Mouse (Mus musculus): ENCODE results near the gene Cdk6.
"Not testable (repeated sequence)": the region's sequence is repeated elsewhere in the genome, so short reads cannot be mapped to it uniquely, and the experiment has no call there.

Gene Cdk6

DNA sequence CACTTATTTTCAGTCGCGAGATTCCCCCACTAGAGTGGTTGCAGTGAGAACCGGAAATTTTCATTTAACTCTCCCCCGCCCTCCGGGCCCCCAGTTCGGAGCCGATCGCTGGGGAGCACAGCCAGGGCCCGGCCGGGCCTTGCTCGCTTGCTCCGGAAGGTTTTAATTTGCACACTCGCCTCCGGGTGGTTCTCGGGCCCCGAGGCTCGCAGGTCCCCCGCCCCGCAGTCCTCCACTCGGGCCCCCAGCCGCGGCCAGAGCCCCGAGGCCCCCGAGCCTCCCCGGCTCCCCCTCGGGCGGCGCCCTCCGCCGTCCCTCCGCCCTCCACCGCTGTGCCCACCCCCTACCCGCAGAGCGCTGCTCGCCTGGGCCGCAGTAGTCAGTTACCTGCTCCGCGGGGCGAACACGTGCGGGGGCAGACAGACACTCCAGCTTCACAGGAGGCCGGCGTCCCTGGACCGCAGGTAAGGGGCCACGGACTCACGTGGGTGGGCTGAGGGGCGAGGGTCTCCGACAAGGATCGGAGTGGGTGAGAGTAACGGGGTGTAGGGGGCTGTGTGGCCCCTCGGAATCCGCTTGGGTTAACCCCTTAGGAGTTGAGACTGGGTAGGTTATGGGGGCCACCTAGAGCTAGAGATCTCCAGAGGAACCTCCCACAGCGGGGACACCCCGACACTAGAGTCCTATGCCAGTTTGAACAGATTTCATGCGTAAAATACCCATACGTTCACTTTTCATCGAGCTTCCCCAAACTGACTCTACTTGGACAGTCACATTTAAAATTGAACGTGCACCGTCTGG lies at the start of gene Cdk6:
Cdk6 (plus strand) TSS at position 375 of the 801 bp plus-strand sequence.
- DNase-seq (ENCODE audit: low spot score in 2 of 2) = peak; percentile 36 to 39

DNA sequence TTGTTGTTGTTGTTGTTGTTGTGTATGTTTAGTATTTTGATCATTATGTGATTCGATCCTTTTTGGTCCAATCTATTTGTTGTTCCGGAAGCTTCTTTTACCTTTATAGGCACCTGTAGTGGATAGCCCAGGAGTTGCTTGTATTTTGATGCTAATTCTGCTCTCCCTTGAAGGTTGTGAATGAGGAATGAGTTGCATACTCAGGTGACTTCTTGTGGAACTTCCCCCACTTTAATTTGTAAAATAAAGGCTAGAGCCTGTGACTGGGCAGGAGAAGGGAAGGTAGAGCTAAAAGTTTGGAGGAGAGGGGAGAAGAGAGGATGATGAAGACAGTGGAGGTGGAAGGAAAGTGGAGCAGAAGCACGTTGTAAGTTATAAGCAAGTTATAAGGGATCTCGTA lies 47.6 kb upstream of the Cdk6 start:
- no peak for DNase-seq (ENCODE audit: low spot score in 2 of 2)

DNA sequence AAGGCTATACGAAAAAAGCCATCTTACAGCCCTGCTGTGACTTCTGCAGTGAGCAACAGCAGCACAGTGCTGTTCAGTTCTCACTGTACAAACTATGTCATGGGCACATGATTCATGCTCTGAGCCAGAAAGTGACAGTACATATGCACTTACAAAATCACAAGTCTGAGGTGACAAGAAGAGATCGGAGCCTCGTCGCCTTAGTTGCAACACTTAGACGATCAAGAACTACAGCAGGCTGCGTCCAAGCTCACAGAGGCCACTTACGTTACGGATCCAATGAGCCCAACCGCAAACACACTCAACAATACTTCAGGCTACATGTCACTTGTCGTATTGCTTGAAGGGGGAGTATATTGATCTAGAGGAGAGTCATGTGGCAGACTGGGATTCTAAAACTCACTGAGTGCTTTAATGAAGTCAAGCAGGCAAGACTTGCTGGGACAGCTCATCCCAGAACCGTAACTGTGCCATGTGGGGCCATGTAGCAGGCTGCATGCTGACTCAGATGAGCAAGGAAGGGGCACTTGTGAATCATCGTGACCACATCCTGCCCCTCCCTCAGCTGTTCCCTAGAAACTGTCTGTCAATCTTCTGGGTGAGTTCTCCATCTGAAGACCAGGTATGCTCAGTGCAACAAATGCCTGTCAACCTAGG lies 40.4 kb upstream of the Cdk6 start:
- DNase-seq (ENCODE audit: low spot score in 2 of 2) = no peak

DNA sequence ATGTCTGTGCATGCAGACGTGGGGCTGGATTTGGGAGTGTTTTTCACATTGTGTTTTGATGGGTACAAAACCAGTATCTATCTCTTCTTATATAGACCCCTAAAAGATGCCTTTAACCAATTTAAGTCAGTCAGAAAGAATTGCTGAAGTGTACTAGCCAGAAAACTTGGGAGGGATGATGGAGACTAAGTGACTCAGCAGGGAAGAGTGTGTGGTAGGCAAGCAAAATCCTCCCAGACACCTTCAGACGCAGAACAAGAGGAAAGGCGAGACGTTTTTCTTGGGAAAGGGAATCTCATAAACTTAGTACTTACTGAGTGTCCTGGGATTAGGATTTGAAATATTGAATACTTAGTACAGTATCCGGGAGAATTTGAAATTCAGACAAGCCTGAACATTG lies 39.8 kb upstream of the Cdk6 start:
- no peak for DNase-seq (ENCODE audit: low spot score in 2 of 2)

DNA sequence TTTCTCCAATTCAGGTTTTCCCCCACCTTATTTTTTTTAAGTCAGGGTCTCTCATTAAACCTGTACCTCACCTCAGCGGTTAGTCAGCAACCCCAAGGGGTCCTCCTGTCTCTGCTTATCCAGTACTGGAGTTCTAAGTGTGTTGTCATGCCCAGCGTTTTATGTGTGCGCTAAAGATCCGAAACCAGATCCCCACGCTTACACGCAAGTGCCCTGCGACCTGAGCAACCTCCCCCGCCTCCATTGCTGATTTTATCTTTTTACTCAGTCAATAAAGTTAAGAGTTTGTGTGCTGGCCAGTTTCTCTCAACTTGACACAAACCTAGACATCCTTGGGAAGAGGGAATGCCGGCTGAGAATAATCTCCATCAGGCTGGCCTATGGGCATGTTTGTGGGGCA lies 37.4 kb upstream of the Cdk6 start:
- DNase-seq (ENCODE audit: low spot score in 2 of 2) = no peak

DNA sequence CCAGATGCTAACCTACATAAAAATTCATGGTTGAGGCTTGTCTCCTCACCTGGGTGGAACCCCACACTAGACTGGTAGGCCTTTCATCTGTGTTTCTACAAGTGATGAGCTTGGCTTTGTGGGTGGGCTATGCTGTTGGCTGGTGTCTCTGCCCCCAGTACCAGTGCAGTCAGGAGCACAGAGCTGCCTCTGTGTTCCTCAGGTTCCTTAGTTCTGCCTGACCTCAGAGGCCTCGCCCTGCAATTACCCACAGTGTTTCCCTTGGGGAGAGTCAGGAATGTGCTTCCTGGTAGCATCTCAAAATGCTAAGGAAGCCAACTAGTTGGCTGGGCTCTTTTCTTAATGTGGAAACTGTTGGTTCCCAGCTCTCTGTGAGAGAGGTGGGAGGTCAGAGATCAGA lies 35.1 kb upstream of the Cdk6 start:
- no peak for DNase-seq (ENCODE audit: low spot score in 2 of 2)

DNA sequence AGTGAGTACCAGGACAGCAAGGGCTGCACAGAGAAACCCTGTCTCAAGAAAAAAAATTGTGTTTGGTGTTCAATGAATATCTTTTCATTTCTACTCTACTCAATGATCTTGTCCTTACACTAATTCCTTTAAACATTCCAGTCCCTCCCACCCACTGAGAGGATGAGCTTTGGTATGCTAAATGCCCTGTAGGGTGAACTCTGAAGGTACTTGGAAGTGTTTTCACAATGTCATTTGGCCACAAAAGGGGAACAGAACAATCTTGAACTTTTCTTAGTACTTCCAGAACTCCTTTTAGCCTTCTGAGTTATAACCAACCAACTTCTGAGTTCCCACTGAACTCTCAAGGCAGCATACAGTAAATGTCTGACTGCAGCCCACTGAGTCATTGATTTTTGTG lies 32.2 kb upstream of the Cdk6 start:
- DNase-seq (ENCODE audit: low spot score in 2 of 2) = no peak

DNA sequence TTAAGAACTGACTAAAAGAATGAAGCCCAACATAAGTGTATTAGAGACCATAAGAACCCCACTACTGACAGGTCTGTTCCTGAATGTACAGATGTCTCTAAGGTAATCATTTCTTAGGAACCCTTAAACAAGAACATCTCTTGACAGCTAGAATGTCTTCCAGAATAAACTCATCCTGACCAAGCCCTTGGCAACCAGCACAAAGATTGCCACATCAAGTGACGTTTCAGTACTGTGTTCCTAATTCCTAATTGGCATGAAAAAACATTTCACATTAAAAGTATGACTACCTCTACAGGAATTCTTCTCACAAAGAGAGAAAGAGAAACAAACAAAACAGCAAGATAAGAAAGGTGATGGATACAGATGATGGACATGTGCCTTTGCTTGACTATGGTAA lies 31.7 kb upstream of the Cdk6 start:
- no peak for DNase-seq (ENCODE audit: low spot score in 2 of 2)

DNA sequence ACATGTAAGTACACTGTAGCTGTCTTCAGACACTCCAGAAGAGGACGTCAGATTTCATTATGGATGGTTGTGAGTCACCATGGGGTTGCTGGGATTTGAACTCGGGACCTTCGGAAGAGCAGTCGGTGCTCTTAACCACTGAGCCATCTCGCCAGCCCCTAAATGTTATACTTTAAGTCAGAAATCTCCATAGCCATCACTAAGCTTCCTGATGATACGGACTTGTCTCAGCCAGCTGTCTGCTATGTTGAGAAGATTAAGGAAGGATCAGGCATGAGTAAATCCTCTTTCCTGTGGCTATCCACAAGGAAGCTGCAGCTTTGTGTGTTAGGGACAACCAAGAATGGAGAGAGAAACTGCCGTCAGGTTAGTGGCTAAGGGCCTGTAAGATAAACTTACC lies 30.1 kb upstream of the Cdk6 start:
- not testable (repeated sequence) for DNase-seq (ENCODE audit: low spot score in 2 of 2)

DNA sequence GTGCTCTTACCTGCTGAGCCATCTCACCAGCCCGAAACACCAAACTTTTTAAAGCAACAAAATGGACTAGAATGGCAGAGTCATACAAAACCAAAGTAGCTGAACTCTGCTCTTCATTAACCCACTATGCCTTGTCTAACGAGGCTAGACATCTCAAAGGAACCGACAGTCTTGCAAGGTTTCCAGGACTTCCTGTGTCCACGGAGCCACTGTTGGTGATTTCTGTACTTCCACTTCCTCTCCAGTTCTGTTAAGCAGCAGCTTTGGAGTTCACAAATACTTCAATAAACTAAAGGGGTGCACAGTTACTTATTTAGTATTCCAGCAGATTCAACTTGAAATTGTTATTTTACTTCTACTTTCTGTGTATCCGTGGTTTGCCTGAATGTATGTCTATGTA lies 23.6 kb upstream of the Cdk6 start:
- not testable (repeated sequence) for DNase-seq (ENCODE audit: low spot score in 2 of 2)

DNA sequence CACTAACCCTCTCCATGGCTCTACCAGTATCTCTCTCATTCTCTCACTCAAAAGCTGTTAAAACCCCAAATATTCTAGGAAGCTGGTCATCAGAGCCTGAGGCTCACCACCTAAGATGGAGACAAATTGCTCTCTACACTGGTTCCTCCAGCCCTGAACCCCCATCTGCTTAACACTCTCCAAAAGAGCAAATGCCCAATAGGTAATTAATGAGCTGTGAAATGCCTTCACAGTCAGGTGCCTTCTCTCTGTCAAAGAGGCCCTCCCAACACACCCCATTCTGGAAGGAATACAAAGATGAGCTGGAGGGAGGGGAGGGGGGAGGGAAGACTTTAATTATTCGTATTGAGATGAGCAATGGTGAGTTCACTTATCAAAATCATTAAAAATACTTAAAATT lies 21.1 kb upstream of the Cdk6 start:
- no peak for DNase-seq (ENCODE audit: low spot score in 2 of 2)

DNA sequence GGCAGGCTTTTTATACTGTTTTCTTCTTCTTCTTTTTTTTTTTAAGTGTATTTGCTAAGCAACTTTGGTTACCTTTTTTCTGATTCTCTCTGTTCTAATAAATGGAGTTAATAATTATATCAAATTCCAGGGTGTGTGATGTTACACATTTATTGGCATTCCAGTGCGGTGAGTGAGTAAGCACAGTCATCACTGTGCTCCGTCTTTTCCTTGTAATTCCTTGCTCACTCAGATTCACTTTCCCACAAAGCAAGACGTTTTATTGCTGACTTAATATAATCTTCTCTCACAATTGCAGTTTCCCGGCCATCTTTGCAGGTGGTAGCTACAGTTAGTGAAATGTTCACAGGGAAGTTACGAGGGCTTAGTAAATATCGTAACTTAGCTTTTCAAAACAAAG lies 19.2 kb upstream of the Cdk6 start:
- DNase-seq (ENCODE audit: low spot score in 2 of 2) = no peak

DNA sequence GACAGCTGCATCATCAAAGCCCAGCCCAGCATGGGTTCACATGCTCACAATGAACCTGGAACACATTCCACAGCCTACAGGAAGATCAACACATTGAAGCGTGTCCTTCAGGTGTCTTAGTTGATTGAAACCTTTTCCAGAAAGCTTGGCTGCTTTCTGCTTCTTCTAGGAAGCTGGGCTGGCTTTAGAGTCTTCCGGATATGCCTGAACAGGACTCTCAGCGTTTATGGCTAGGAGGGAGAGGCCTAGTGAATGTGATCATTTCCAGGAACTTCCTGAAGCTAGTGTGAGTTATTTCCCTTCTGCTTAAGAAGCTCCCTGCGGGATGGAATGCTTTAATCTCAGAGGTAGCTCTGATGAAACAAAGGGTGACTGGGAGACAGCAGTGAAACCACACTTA lies 17.2 kb upstream of the Cdk6 start:
- DNase-seq (ENCODE audit: low spot score in 2 of 2) = no peak

DNA sequence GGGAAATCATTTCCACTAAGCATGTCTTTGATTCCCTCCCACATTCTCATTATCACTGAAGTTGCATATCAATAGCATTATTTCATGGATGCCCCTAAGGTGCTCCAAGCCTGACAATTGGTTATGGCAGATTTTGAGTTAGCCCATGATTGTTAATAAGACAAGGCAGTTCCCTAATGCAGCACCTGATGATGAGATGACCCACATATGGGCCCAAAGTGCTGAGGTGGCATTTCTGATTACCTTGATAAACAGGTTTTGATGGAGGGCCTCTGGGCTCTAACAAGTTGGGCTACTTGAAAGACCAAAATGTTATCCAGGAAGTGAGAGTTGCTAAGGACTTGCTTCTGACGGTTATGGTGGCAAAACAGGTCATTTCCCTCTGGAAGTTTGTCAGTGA lies 11.9 kb upstream of the Cdk6 start:
- DNase-seq (ENCODE audit: low spot score in 2 of 2) = no peak

DNA sequence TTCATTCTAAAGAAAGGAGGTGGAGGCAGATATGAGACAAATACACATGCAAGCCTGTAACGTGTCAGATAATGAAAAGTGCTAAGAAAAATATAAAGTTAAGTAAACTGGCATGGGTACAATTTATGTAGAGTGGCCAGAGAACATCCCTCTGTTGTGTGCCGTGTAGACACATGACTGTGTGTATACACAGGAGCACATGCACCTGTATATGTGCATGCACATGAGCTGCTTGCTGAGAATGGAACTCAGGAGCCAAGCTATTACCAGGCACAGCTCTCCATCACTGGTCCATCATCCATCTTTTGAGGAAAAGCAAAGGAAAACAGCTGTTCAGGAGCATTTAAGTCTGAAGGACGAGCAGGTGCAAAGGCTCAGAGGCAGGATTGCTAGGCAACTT lies 10.4 kb upstream of the Cdk6 start:
- no peak for DNase-seq (ENCODE audit: low spot score in 2 of 2)

DNA sequence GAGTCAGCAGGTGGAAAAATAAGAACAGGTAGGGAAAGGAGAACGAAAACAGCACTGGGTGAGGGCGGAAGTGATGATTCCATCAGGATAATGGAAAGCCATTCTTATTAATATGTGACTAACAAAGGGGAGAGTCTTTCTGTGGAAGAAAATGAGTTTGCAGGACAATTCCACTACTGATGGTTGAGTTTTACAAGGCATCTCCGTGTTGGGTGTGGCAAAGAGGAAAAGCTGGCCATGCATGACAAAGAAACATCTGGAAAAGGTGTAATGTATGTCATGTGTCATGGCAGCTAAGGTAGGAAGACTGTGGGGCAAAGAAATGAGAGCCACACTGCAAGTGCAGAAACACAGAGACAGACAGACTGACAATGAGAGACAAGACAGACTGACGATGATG lies 8.3 kb upstream of the Cdk6 start:
- not testable (repeated sequence) for DNase-seq (ENCODE audit: low spot score in 2 of 2)

DNA sequence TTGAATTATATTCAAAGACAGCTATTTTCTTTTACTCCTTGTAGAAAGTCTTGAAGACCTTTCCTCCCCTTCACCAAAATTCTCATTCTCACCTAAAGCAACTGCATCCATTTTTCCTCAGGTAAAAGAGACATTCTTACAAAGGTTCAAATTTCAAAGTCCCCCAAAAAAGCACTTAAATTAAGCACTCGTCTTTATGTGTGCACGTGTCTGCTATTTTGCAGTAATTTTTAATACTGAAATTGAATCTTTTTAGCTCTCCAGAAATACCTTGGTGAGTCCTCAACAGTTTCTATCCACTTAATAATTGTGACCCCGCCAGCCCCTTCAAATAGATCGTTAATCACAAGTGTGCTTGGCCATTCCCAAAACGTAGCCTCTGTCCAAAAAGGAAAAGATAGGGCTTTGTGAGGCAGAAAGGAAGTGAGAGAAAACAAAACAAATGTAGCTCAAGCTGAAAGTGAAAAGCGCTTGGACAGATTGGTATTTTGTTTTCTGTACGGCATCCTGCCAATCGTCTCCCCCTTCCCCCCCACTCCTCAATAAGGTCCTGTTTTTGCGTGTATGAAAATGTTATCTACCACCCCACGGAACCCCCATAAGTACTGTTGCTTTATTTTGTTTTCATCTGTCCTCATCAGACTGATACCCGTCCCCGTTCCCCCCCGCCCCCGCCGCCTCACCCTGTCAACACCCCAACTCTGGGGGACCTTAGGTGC lies 786 bp upstream of the Cdk6 start:
- DNase-seq (ENCODE audit: low spot score in 2 of 2) = not testable (repeated sequence)

DNA sequence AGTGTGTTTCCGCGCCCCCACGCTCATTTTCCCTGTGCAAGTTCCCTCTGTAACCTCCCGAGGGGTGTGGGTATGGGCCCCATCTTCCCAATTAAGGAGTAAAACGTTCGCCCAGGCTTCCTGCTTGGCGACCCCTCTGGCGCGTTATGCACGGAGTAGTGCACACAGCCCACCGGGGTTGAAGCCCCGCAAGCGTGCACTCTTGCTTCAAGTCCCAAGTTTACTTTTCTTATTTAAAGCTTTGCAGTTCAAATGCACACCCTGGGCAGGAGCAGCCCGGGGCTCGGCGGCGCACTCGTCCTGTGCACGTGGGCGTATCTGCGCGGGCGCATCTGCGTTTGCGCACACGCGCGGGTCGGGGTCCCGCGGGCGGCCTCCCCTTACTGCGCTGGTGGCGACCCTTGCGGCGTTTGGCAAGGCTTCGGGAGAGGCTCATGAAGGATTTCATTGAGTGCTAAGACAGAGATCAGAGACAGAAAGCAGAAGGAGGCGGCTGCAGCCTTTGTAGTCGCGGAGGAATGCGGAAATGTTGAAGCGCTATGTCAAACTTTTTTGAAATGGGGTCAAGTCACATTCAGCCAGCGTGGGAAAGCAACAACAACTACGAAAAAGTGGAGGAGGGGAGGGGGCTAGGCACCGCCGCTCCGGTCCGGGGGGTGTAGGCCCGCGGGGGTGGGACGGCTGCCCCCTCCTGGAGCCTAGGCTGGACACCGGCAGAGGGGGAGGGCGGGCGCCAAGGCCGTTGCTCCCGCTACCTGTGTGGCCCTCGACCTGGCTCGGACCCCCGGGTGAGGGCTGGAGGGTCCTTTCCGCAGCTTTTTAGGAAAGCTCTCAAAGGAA lies 866 bp downstream of the Cdk6 start:
- DNase-seq (ENCODE audit: low spot score in 2 of 2) = peak; percentile 41 to 51

DNA sequence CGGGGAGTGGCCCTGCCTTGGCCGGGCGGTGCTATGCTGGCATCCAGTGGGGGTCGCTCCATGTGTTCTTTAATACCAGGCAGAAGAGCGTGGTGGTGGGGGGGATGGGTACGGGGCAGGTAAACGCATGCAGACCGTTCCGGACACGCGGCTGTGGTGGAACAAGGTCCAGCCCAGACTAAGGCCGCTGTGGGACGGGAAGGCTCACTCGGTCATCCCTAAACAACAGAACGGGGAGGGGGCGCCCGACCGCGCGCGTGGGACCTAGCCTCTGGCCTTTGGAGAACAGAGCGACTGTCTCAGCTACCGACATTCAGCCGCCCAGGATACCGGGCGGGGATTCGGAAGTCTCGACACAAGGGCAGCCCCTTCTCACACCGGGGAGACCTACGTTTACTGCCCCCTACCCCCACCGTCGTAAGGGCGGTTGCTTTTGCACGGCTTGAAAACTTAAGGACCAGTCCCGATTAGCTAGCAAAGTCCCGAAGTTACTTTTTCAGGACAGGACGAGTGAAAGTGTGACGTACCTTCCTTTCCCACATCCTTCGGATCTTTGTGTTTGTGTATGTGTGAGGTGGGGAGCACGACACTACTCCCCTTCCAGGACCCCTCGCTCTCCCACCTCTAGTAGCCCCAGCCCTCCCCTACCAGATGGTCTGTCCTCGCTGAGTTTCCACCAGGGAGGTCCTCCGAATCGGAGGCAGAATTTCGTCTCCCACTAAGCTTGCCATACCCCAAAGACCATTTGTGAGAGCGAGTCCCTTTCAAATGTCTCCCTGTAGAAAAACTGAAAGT lies 1.7 kb downstream of the Cdk6 start:
- DNase-seq (ENCODE audit: low spot score in 2 of 2) = peak; percentile 46 to 49

DNA sequence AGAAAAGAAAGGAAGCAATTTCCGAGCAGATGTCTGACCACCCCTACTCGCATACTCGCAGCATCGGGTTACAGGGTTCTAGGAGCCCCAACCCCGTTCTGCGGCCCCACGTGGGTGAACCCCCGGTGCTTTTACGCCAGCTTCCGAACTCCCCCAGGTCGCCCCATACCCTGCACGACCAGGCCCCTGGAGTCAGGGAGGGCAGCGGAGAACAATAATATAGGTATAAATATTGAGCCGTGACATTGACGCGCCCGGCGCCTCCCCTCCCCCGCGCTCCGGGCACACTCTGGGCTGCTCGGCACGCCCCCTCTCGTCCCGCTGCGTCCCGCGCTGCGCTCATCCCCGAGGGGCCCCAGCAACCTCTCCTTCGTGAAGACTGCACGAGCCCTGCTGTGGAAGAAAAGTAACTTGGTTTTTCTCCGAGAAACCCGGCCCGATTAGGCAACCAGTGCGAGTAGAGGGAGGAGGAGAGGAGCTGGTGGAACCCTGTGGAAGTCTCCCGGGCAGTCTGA lies 2.3 kb downstream of the Cdk6 start:
- peak; percentile 48 for DNase-seq (ENCODE audit: low spot score in 2 of 2)

DNA sequence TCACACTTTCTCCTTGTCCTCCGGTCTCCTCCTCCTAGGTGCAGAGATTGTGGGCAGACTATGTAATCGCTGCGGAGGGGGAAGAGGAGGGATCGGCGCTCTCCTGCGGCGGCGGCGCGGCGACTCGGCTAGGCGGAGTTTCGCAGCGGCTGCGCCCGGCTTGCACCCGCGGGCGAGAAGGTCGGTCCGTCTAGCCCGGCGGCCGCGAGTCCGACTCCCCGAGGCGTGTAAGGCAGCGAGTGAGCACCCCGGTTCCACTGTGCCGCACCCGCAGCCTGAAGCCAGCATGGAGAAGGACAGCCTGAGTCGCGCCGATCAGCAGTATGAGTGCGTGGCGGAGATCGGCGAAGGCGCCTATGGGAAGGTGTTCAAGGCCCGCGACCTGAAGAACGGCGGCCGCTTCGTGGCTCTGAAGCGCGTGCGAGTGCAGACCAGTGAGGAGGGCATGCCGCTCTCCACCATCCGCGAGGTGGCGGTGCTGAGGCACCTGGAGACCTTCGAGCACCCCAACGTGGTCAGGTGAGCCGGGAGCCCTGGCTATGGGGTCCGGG lies 2.9 kb downstream of the Cdk6 start:
- DNase-seq (ENCODE audit: low spot score in 2 of 2) = peak; percentile 82 to 83

Data from right cerebral cortex, postnatal 10 days (tissue).